Mouse (Mus musculus) heart, postnatal 14 days (tissue): Measurements from ENCODE around the gene Mmp15. TPM values are rescaled to one million over a fixed set of nuclear protein-coding genes. Genes with fewer than 3 reads are reported as not detected.

Experiments
- DNase-seq, 2 experiments: peaks; one replicate each; pipeline ENCODE4 v3.0.0; 2021 to 2022
- intact Hi-C: fragments of 180-260 bp; cut with DNase I; formaldehyde crosslinking; loops from one replicate; pipeline ENCODE4 v1.15.1; 2025
- total RNA-seq, 2 experiments: library from RNA; stranded (reverse); gene quantifications; 2 replicates each; pipeline ENCODE4 v1.2.3; 2021

The Mmp15 gene
- total RNA-seq, 2 experiments from 2014 or later: 90.2 to 99.0 TPM

DNA sequence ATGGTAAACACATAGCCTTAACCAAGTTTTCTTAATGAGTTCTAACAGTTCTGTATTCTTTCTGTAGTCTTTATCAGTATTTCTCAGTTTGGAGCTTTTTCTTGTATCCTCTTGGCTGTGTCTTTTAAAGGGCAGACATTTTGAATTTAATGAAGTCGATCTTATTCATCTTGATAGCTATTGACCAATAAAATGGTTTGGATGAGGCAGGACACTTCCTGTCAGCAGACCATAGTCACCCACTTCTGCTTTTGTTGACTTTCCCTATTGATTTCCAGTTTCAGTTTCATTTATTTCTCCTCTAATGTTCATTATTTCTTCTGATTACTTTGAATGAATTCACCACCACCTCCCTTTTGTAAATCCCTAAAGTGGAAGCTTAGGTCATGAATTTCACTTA, 16.4 kb upstream of the Mmp15 start:
- intact Hi-C loops: no loop called here
- no peak for DNase-seq

- no peak for DNase-seq
- intact Hi-C loops: no loop called here
These were observed 15.7 kb upstream of the Mmp15 start for GRCm38 (mm10) chr8:95336363-95336762.

GRCm38 (mm10) chr8:95341721-95342120, 10.3 kb upstream of the Mmp15 start:
- intact Hi-C loops: no loop called here
- peak; percentile 48 to 62 for DNase-seq

GRCm38 (mm10) chr8:95344668-95345067, 7.4 kb upstream of the Mmp15 start:
- intact Hi-C loops: loop anchor here (5.0 kb wide), 2 partner anchors 108 to 258 kb away; no protein-coding TSS in a partner anchor
- no peak for DNase-seq

- intact Hi-C loops: loop anchor here (5.0 kb wide), 2 partner anchors 105 to 255 kb away; no protein-coding TSS in a partner anchor
- peak; percentile 74 to 82 for DNase-seq
These were observed 5.2 kb upstream of the Mmp15 start for GRCm38 (mm10) chr8:95346643-95347545.

GRCm38 (mm10) chr8:95348356-95348755, 3.7 kb upstream of the Mmp15 start:
- intact Hi-C loops: loop anchor here (2.0 to 5.0 kb wide), 3 partner anchors 104 to 348 kb away; no protein-coding TSS in a partner anchor
- no peak for DNase-seq

GRCm38 (mm10) chr8:95348811-95349630, 3.0 kb upstream of the Mmp15 start:
- peak; percentile 72 to 76 for DNase-seq
- intact Hi-C loops: loop anchor here (2.0 to 5.0 kb wide), 3 partner anchors 103 to 348 kb away; no protein-coding TSS in a partner anchor

DNA sequence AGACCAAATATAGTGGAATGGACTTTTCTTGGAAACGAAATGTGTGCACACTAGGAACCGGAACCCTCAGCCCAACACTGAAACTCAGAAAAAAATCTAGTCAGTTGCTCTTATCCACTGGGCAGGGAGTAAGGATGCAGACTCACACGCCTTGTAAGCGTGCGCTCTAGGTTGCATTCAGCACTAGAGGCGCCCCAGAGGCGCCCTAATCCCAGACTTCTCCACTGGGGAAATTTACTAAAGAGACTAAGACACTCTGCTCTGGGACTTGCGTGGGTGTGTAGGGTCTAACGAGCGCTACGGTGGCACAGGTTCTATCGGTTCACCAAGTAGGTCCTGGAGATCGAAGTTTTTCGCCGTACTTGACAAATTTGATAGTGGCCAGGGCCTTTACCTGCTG, 607 bp upstream of the Mmp15 start:
- no peak for DNase-seq
- intact Hi-C loops: loop anchor here (1.0 to 5.0 kb wide), 2 partner anchors 41 to 76 kb away; no protein-coding TSS in a partner anchor

- intact Hi-C loops: loop anchor here (2.0 to 5.0 kb wide), 3 partner anchors 24 to 80 kb away; no protein-coding TSS in a partner anchor
- peak; percentile 64 to 66 for DNase-seq
These were observed 1.1 kb downstream of the Mmp15 start for GRCm38 (mm10) chr8:95352871-95353866.

- intact Hi-C loops: loop anchor here (5.0 kb wide), 1 partner anchor 38 kb away; no protein-coding TSS in a partner anchor
- no peak for DNase-seq
These were observed 2.5 kb downstream of the Mmp15 start for GRCm38 (mm10) chr8:95354606-95355005.

- intact Hi-C loops: no loop called here
- peak in 1 of 2 experiments; percentile 56 for DNase-seq
These were observed 6.7 kb downstream of the Mmp15 start for GRCm38 (mm10) chr8:95358550-95359411.

DNA sequence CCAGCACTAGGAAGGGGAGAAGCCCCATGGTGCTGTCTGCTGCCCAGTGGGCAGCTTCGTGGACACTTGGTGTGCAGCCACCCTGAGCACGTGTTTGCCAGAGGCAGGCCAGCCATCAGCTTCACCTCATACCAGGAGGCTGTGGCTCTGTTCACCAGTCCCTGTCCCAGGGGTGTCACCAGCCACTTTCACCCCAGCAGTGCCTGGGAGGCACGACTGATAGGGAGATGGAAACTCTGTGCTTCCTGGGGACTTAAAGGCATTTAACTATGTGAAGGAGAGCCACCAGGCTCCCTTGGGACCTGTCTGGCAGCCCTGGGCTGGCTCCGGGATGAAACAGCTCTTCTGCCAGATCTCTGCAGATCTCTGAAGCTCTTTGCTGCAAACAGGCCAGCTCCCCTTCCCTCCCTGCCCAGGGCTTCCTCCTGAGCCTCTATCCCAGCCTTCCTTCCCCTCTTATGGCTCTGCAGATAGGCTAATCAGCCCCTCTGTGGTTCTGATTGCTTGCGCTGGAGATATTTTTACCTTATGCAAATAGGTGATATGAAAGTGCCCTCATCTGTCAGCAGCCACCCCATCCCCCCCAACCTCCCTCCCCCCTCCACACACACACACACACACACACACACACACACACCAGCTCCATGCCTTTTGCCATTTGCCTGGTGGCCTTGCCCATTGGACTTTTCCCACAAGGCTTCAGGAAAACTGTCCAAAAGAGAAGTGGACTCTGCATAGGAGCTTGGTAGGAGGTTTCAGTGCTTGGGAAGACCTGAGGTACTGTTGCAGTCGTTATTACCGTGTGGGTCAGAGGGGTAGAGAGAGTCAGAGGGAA, 8.3 kb downstream of the Mmp15 start:
- intact Hi-C loops: no loop called here

GRCm38 (mm10) chr8:95361016-95361341, 8.9 kb downstream of the Mmp15 start:
- intact Hi-C loops: no loop called here
- no peak for DNase-seq

More for the DNA sequence above, 8.3 kb downstream of the Mmp15 start:
- no peak for DNase-seq

GRCm38 (mm10) chr8:95362272-95362671, 10.2 kb downstream of the Mmp15 start:
- DNase-seq: no peak
- intact Hi-C loops: no loop called here

- DNase-seq: no peak
- intact Hi-C loops: no loop called here
These were observed 11.8 kb downstream of the Mmp15 start for GRCm38 (mm10) chr8:95363849-95364248.

GRCm38 (mm10) chr8:95369581-95370326, 17.7 kb downstream of the Mmp15 start:
- intact Hi-C loops: no loop called here
- no peak for DNase-seq

- peak; percentile 46 to 57 for DNase-seq
- intact Hi-C loops: no loop called here
These were observed 21.4 kb downstream of the Mmp15 start for GRCm38 (mm10) chr8:95373389-95374002.
